Mouse (Mus musculus) intestine, postnatal 0 days (tissue): Measurements from ENCODE around the gene Extl1. TPM values are rescaled to one million over a fixed set of nuclear protein-coding genes. Genes with fewer than 3 reads are reported as not detected.

Experiments
- ATAC-seq: fragments of 200-750 bp; cut with Nextera tagmentation; 2 replicates; pipeline ENCODE4 v1.8.0; 2017; ENCODE audit warnings: mild to moderate bottlenecking, moderate TSS enrichment, moderate library complexity
- H3K27ac ChIP-seq: fragments of 300-500 bp; sonication (generic); 2 replicates; pipeline ENCODE4 v1.5.1; 2014; ENCODE audit warnings: mild to moderate bottlenecking, low read depth, low read length, moderate library complexity
- H3K27me3 ChIP-seq: fragments of 300-500 bp; sonication (generic); replicated peaks from 2 replicates; pipeline ENCODE4 v1.6.1; 2014; ENCODE audit warnings: low read length, mixed read lengths; ENCODE audit not compliant: control insufficient read depth, insufficient read depth
- H3K36me3 ChIP-seq: fragments of 300-500 bp; sonication (generic); 2 replicates; pipeline ENCODE4 v1.6.1; 2014; ENCODE audit warnings: mild to moderate bottlenecking, moderate library complexity; ENCODE audit not compliant: control insufficient read depth, insufficient read depth
- H3K4me1 ChIP-seq: fragments of 300-500 bp; sonication (generic); replicated peaks from 2 replicates; pipeline ENCODE4 v1.6.1; 2014; ENCODE audit warnings: antibody characterized with exemption, low read length, mixed read lengths; ENCODE audit not compliant: control insufficient read depth, insufficient read depth
- H3K4me2 ChIP-seq: fragments of 300-500 bp; sonication (generic); replicated peaks from 2 replicates; pipeline ENCODE4 v1.6.1; 2014; ENCODE audit warnings: low read depth, mild to moderate bottlenecking, moderate library complexity
- H3K4me3 ChIP-seq: fragments of 300-500 bp; sonication (generic); 2 replicates; pipeline ENCODE4 v1.5.1; 2014; ENCODE audit warnings: low read depth, low read length
- H3K9ac ChIP-seq: fragments of 300-500 bp; sonication (generic); 2 replicates; pipeline ENCODE4 v1.6.1; 2014; ENCODE audit warnings: mild to moderate bottlenecking, low read depth, low read length
- H3K9me3 ChIP-seq: fragments of 300-500 bp; sonication (generic); 2 replicates; pipeline ENCODE4 v1.6.1; 2016; ENCODE audit warnings: mixed run types; ENCODE audit not compliant: control insufficient read depth
- CTCF ChIP-seq: sonication (generic); IDR thresholded peaks from 2 replicates; pipeline ENCODE4 v1.5.1; 2016; ENCODE audit warnings: low read depth, mild to moderate bottlenecking, control low read depth, antibody characterized with exemption, moderate library complexity
- WGBS: fragments of 180-500 bp; shearing (Covaris S2); extraction: QIAGEN DNeasy Blood & Tissue Kit; methylation state at CpG from one replicate; pipeline ENCODE4 v1.1.7; 2014; 5-methylcytosine and 5-hydroxymethylcytosine counted together
- polyA plus RNA-seq: library from polyadenylated mRNA; unstranded; fragments of >200 nt; fragmentation: Nextera tagmentation; extraction: Ambion mirVana; gene quantifications from 2 replicates; pipeline ENCODE4 v1.2.1, GENCODE M21; 2015

Extl1 gene
- polyA plus RNA-seq, 1 experiment from 2014 or later: 1.2 TPM

GRCm38 (mm10) chr4:134401856-134402570 is 18.4 kb upstream of the Extl1 start:
- H3K27me3 ChIP-seq: no peaks in the 10 kb centered on the region

GRCm38 (mm10) chr4:134401181-134401661 is 17.6 kb upstream of the Extl1 start:
- ATAC-seq: peak; percentile 40
- H3K4me1 ChIP-seq: peaks cover 6% of the 10 kb centered on the region
- 3% methylated on average over 19 of the region's 19 CpGs for WGBS
- H3K9me3 ChIP-seq: no peaks in the 10 kb centered on the region
- H3K4me2 ChIP-seq: peak overlapping the region; percentile 64
- H3K27ac ChIP-seq: peak overlapping the region; percentile 57
- H3K4me3 ChIP-seq: peak overlapping the region; percentile 30
- no peak for TF ChIP-seq CTCF
- no peaks in the 10 kb centered on the region for H3K27me3 ChIP-seq
- 0 out of 2 replicates have a peak overlapping the region, but pooled peaks have one; percentile 26 for H3K9ac ChIP-seq
- peaks cover 16% of the 10 kb centered on the region; the same call in 1 of the 2 replicates for H3K36me3 ChIP-seq

More at GRCm38 (mm10) chr4:134401856-134402570, 18.4 kb upstream of the Extl1 start:
- H3K9me3 ChIP-seq: no peaks in the 10 kb centered on the region
- ATAC-seq: peak; percentile 55; the same call in 1 of the 2 replicates
- 32% methylated on average over 16 of the region's 16 CpGs for WGBS
- H3K4me2 ChIP-seq: peak overlapping the region; percentile 64
- H3K36me3 ChIP-seq: peaks cover 21% of the 10 kb centered on the region; the same call in 1 of the 2 replicates
- H3K4me3 ChIP-seq: peak overlapping the region; percentile 30
- 0 out of 2 replicates have a peak overlapping the region, but pooled peaks have one; percentile 26 for H3K9ac ChIP-seq
- no peak for TF ChIP-seq CTCF
- peaks cover 6% of the 10 kb centered on the region for H3K4me1 ChIP-seq
- peak overlapping the region; percentile 57 for H3K27ac ChIP-seq

GRCm38 (mm10) chr4:134400206-134400605 is 16.6 kb upstream of the Extl1 start:
- no peak overlapping the region for H3K27ac ChIP-seq
- WGBS: 23% methylated on average over 5 of the region's 5 CpGs
- no peak for TF ChIP-seq CTCF

GRCm38 (mm10) chr4:134397732-134398131 is 14.1 kb upstream of the Extl1 start:
- H3K27me3 ChIP-seq: no peaks in the 10 kb centered on the region
- no peak for TF ChIP-seq CTCF
- no peak for ATAC-seq
- no peaks in the 10 kb centered on the region for H3K9me3 ChIP-seq
- WGBS: 63% methylated on average over 9 of the region's 9 CpGs
- H3K9ac ChIP-seq: no peak overlapping the region
- H3K4me1 ChIP-seq: peaks cover 6% of the 10 kb centered on the region
- peak overlapping the region; percentile 83 for H3K4me2 ChIP-seq
- peak overlapping the region; percentile 31 for H3K4me3 ChIP-seq
- no peaks in the 10 kb centered on the region for H3K36me3 ChIP-seq
- H3K27ac ChIP-seq: peak overlapping the region; percentile 67

More at GRCm38 (mm10) chr4:134400206-134400605, 16.6 kb upstream of the Extl1 start:
- ATAC-seq: no peak
- Histone ChIP-seq H3K9ac (no peak overlapping the region), H3K4me1 (peaks cover 6% of the 10 kb centered on the region), H3K4me3 (no peak overlapping the region), H3K36me3 (peaks cover 15% of the 10 kb centered on the region; the same call in 1 of the 2 replicates), H3K4me2 (no peak overlapping the region), H3K27me3 (no peaks in the 10 kb centered on the region), H3K9me3 (no peaks in the 10 kb centered on the region)

- no peaks in the 10 kb centered on the region for H3K27me3 ChIP-seq
- TF ChIP-seq CTCF: peak; percentile 56
- H3K4me2 ChIP-seq: peak overlapping the region; percentile 83
- H3K9me3 ChIP-seq: no peaks in the 10 kb centered on the region
- peaks cover 3% of the 10 kb centered on the region for H3K4me1 ChIP-seq
- 13% methylated on average over 7 of the region's 7 CpGs for WGBS
- peak; percentile 81 for ATAC-seq
- H3K9ac ChIP-seq: no peak overlapping the region
- no peaks in the 10 kb centered on the region for H3K36me3 ChIP-seq
- peak overlapping the region; percentile 46 for H3K4me3 ChIP-seq
- peak overlapping the region; percentile 90 for H3K27ac ChIP-seq
Measured at GRCm38 (mm10) chr4:134397121-134397520, 13.5 kb upstream of the Extl1 start.

- peak within 1 kb of the TSS; percentile 53 for H3K9ac ChIP-seq
- TF ChIP-seq CTCF: peak; percentile 100
- H3K36me3 ChIP-seq: no peaks in the 10 kb centered on the region
- WGBS: under 1% methylated on average over 31 of the region's 31 CpGs
- H3K9me3 ChIP-seq: no peaks in the 10 kb centered on the region
- peak within 1 kb of the TSS; percentile 46 for H3K4me3 ChIP-seq
- H3K27ac ChIP-seq: peak within 1 kb of the TSS; percentile 90
- peak within 1 kb of the TSS; percentile 83 for H3K4me2 ChIP-seq
- peak; percentile 91 for ATAC-seq
- no peaks in the 10 kb centered on the region; the same call in none of the 2 replicates for H3K4me1 ChIP-seq
- H3K27me3 ChIP-seq: no peaks in the 10 kb centered on the region
Measured at GRCm38 (mm10) chr4:134395977-134396825, 12.6 kb upstream of the Extl1 start, which contains the start of gene Pafah2. Gene Pafah2 (plus strand): TSS chr4:134396320.
